Mouse (Mus musculus): ENCODE measurements around the gene Ifnl3. TPM values are rescaled to one million over a fixed set of nuclear protein-coding genes. Genes with fewer than 3 reads are reported as not detected.
"Not testable (repeated sequence)": the region's sequence is repeated elsewhere in the genome, so short reads cannot be mapped to it uniquely, and the experiment has no call there.

Ifnl3 gene
- polyA plus RNA-seq (2015; fragmentation: Nextera tagmentation; extraction: Ambion mirVana) = not detected in 2 replicates

DNA sequence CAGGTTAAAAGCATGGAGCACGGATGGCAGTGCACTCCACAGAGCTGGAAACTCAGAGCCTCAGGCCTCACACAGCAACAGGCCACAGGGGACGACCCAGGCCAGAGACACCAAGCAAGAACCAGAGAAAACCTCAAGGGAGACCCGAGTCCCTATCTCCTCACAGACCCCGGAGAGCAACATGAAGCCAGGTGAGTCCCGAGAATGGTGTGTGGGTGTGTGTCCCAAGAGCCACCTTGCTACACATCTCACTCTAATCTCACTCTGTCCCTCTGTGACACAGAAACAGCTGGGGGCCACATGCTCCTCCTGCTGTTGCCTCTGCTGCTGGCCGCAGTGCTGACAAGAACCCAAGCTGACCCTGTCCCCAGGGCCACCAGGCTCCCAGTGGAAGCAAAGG lies at the start of gene Ifnl3:
TSS of gene Ifnl3 (plus strand) at position 301 of the 400 bp plus-strand sequence.
- H3K4me3 ChIP-seq; H3K4me2 ChIP-seq; H3K36me3 ChIP-seq; H3K9me3 ChIP-seq; H3K27ac ChIP-seq (replicated peaks); ATAC-seq (ENCODE audit: extremely low read depth, insufficient number of reproducible peaks, low FRiP score, low TSS enrichment); H3K27me3 ChIP-seq (replicated peaks); H3K4me1 ChIP-seq; H3K9ac ChIP-seq: not testable (repeated sequence)
- 54% methylated on average over 5 of the region's 6 CpGs for WGBS

DNA sequence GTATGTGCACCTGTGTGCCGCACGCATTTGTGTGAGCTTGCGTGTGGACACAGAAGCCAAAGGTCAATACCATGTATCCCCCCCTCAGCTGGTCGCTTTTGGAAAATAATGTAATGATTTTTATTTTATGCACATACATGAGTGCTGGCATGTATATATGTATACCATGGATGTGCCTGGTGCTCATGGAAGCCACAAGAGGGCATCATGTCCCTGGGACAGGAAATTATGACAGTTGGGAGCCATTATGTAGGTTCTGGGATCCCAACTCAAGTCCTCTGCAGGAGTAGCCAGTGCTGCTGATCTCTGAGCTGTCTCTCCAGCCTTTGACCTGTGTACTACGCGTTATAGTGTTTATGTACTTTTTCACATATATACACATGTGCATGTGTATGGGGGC lies 46.4 kb upstream of the Ifnl3 start:
- Histone ChIP-seq H3K36me3 (no peaks in the 10 kb centered on the region), H3K9me3 (no peaks in the 10 kb centered on the region), H3K27me3 (replicated peaks) (0 out of 2 replicates have a peak, but pooled peaks cover 3% of the 10 kb centered on the region), H3K4me2 (no peak overlapping the region), H3K27ac (replicated peaks) (no peak overlapping the region), H3K9ac (no peak overlapping the region), H3K4me3 (no peak overlapping the region), H3K4me1 (peaks cover 4% of the 10 kb centered on the region)
- ATAC-seq (ENCODE audit: extremely low read depth, insufficient number of reproducible peaks, low FRiP score, low TSS enrichment) = no peak
- WGBS = 80% methylated on average over 6 of the region's 6 CpGs

DNA sequence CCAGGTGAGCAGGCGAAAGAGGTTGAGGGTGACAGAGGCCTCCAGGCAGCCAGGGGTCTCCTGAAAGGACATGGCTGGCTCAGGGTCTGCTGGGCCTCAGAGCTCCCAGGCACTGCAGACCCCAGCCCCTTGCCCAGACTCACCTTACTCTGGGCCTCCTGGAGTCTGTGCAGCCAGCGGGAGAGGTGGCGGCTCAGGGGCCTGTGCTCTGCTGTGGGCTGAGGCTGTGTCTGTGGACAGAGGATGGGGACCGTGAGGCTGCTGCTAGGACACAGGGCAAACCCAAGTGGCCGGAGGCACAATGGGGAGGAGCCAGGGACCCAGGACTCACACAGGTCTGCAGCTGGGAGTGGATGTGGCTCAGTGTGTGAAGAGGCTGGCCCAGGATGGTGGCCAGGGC lies 45.3 kb upstream of the Ifnl3 start:
- 69% methylated on average over 5 of the region's 5 CpGs for WGBS
- Histone ChIP-seq H3K4me3 (no peak overlapping the region), H3K27me3 (replicated peaks) (0 out of 2 replicates have a peak, but pooled peaks cover 7% of the 10 kb centered on the region), H3K4me1 (no peaks in the 10 kb centered on the region), H3K9ac (no peak overlapping the region), H3K27ac (replicated peaks) (no peak overlapping the region), H3K4me2 (no peak overlapping the region), H3K9me3 (no peaks in the 10 kb centered on the region), H3K36me3 (no peaks in the 10 kb centered on the region)
- no peak for ATAC-seq (ENCODE audit: extremely low read depth, insufficient number of reproducible peaks, low FRiP score, low TSS enrichment)

DNA sequence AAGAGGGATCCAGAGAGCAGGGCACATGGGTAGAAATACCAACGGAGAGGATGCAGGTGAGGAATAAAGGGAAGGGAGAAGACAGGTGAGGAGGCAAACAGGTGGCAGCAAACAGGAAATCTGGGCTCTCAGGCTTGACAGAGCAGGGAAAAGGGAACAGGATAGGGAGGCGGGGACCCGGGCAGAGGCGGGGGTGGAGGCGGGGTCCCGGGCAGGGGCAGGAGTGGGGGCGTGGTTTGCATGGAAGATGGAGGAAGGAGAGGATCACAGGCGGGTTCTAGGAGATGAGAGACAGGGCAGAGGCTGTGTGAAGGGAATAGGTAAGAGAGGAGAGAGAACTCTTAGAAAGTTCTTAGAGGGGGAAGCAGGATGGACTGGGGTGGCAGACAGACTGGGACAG lies 43.8 kb upstream of the Ifnl3 start:
- no peak overlapping the region for H3K9ac ChIP-seq
- no peak overlapping the region for H3K27ac ChIP-seq (replicated peaks)
- ATAC-seq (ENCODE audit: extremely low read depth, insufficient number of reproducible peaks, low FRiP score, low TSS enrichment) = no peak
- H3K9me3 ChIP-seq = no peaks in the 10 kb centered on the region
- 10% methylated on average over 8 of the region's 8 CpGs for WGBS
- no peak overlapping the region for H3K4me2 ChIP-seq
- H3K4me3 ChIP-seq = no peak overlapping the region
- H3K36me3 ChIP-seq = no peaks in the 10 kb centered on the region
- no peaks in the 10 kb centered on the region for H3K4me1 ChIP-seq
- H3K27me3 ChIP-seq (replicated peaks) = 0 out of 2 replicates have a peak, but pooled peaks cover 4% of the 10 kb centered on the region

DNA sequence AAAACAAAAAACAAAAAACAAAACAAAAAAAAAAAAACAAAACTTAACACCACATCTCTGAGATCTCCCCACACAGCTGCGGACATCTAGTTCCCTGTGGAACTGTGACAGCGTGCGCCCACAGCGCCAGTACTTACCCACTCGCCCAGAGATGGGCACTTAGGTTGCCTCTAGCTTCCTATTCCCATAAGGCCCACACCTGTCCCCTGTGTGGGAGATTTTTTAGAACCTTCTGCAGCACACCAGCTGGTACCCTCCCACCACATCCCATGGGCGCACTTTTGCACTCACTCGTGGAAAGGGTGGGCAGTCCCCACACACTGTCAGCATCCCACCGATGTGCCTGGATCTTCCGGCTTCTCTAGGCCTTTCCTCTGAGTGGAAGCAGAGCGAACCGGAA lies 39.8 kb upstream of the Ifnl3 start:
- ATAC-seq (ENCODE audit: extremely low read depth, insufficient number of reproducible peaks, low FRiP score, low TSS enrichment) = no peak
- Histone ChIP-seq H3K4me3 (no peak overlapping the region), H3K36me3 (no peaks in the 10 kb centered on the region), H3K27ac (replicated peaks) (no peak overlapping the region), H3K4me1 (peaks cover 2% of the 10 kb centered on the region), H3K27me3 (replicated peaks) (peaks cover 16% of the 10 kb centered on the region), H3K4me2 (no peak overlapping the region), H3K9me3 (no peaks in the 10 kb centered on the region), H3K9ac (no peak overlapping the region)
- WGBS = 81% methylated on average over 11 of the region's 11 CpGs

DNA sequence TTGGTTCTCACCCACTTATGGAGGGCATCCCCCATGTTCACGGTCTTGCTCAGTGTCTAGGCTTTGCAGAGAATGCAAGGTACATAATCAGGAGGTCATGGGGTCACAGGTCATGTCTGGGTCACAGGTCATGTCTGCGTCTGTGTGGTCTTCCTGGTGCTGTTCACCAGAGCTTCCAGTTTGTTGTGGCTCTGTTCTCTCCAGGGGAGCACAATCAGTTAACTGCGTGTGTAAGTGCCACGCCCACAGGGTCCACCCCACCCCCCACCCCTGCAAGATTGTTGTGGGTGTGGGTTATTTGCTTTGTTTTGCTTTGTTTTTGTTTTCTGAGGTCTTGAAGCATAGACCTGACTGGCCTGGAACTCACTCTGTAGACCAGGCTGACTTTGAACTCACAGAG lies 38.4 kb upstream of the Ifnl3 start:
- 24% methylated on average over 4 of the region's 4 CpGs for WGBS
- no peak overlapping the region for H3K4me2 ChIP-seq
- H3K4me1 ChIP-seq = peaks cover 7% of the 10 kb centered on the region
- no peak overlapping the region for H3K9ac ChIP-seq
- no peak overlapping the region for H3K4me3 ChIP-seq
- no peaks in the 10 kb centered on the region for H3K9me3 ChIP-seq
- ATAC-seq (ENCODE audit: extremely low read depth, insufficient number of reproducible peaks, low FRiP score, low TSS enrichment) = no peak
- H3K27me3 ChIP-seq (replicated peaks) = peaks cover 30% of the 10 kb centered on the region
- H3K27ac ChIP-seq (replicated peaks) = no peak overlapping the region
- H3K36me3 ChIP-seq = no peaks in the 10 kb centered on the region

DNA sequence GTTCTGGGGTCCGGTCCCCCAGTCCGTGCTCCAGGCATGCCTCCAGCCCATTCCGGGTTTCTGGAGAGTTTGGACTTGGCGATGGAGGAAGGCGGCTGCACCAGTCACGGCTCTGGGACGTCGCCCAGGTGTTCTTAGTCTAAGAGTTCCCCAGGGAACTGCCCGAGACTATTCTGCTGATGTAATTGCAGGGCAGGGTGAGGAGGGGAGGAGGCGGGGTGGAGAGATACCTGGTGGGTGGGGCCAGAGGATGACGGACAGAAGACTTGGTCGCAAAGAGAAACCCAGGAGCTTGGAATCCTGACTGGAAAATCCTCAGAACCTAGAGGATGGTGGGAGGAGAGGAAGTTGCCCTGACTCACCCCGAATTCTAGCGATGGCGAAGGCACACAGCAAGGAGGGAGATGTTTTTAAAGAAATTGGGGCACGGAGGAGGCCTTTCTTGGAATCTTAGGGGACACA lies 34.6 kb upstream of the Ifnl3 start:
- H3K9me3 ChIP-seq = no peaks in the 10 kb centered on the region
- H3K27me3 ChIP-seq (replicated peaks) = peaks cover 27% of the 10 kb centered on the region
- H3K36me3 ChIP-seq = no peaks in the 10 kb centered on the region
- H3K4me1 ChIP-seq = peaks cover 7% of the 10 kb centered on the region
- peak overlapping the region; percentile 19; the same call in 1 of the 2 replicates for H3K4me3 ChIP-seq
- peak overlapping the region; percentile 55 for H3K4me2 ChIP-seq
- H3K27ac ChIP-seq (replicated peaks) = no peak overlapping the region
- 3% methylated on average over 16 of the region's 16 CpGs for WGBS
- H3K9ac ChIP-seq = no peak overlapping the region
- ATAC-seq (ENCODE audit: extremely low read depth, insufficient number of reproducible peaks, low FRiP score, low TSS enrichment) = no peak

DNA sequence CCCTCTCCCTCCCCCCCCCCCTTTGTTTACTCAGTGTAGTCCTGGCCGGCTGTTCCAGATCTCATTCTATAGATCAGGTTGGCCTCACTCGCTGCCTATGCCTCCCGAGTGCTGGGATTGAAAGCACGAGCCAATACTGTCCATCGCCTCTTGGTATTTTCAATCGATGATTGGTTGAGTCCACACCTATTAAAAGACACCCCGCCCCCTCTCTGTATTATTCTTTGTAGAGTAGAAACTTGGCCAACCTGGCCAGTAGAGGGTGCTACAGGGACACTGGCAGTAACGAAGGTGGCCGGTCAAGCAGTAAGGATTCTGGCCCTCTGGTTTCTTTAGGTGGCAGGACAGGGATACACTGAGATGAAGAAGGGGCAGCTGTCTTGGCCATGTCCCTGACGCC lies 32.2 kb upstream of the Ifnl3 start:
- H3K27me3 ChIP-seq (replicated peaks) = peaks cover 27% of the 10 kb centered on the region
- no peak overlapping the region for H3K4me3 ChIP-seq
- 2% methylated on average over 10 of the region's 10 CpGs for WGBS
- peaks cover 7% of the 10 kb centered on the region for H3K4me1 ChIP-seq
- peak overlapping the region; percentile 27 for H3K4me2 ChIP-seq
- ATAC-seq (ENCODE audit: extremely low read depth, insufficient number of reproducible peaks, low FRiP score, low TSS enrichment) = no peak
- no peak overlapping the region for H3K27ac ChIP-seq (replicated peaks)
- no peaks in the 10 kb centered on the region for H3K36me3 ChIP-seq
- no peaks in the 10 kb centered on the region for H3K9me3 ChIP-seq
- H3K9ac ChIP-seq = no peak overlapping the region

DNA sequence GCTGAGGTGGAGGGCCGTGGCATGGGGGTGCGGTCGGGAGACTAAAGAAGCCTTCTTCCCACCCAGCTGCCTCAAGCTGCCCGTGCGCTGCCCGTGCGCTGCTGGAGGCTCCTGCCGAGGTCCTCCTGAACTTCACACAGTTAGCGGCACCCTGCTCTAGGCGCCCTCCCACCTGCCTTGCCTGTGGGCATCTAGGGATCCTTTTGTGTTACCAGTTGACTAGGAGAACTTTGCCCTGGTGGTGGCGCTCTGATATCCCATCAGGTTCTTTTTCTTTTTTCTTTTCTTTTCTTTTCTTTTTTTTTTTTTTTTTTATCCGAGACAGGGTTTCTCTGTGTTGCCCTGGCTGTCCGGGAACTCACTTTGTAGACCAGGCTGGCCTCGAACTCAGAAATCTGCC lies 31.7 kb upstream of the Ifnl3 start:
- ATAC-seq (ENCODE audit: extremely low read depth, insufficient number of reproducible peaks, low FRiP score, low TSS enrichment) = no peak
- peak overlapping the region; percentile 27 for H3K4me2 ChIP-seq
- peaks cover 7% of the 10 kb centered on the region for H3K4me1 ChIP-seq
- H3K9me3 ChIP-seq = no peaks in the 10 kb centered on the region
- H3K27me3 ChIP-seq (replicated peaks) = peaks cover 27% of the 10 kb centered on the region
- H3K9ac ChIP-seq = no peak overlapping the region
- H3K36me3 ChIP-seq = no peaks in the 10 kb centered on the region
- H3K27ac ChIP-seq (replicated peaks) = no peak overlapping the region
- 36% methylated on average over 14 of the region's 14 CpGs for WGBS
- no peak overlapping the region for H3K4me3 ChIP-seq

DNA sequence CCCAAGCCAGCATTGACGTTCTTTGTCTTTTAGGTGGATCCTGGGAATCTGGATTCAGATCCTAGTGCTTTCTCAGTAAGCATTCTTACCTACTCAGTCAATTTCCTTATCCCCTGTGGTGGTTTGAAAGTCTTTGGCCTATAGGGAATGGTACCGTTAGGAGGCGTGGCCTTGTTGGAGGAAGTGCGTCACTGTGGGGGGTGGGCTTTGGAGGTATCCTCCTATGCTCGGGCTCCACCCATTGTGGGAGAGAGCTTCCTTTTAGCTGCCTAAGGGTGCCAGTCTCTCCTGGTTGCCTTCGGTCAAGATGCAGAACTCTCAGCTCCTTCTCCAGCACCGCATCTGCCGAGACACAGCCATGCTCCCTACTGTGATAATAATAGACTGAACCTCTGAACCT lies 30.3 kb upstream of the Ifnl3 start:
- WGBS = 82% methylated on average over 8 of the region's 8 CpGs
- peaks cover 20% of the 10 kb centered on the region for H3K27me3 ChIP-seq (replicated peaks)

DNA sequence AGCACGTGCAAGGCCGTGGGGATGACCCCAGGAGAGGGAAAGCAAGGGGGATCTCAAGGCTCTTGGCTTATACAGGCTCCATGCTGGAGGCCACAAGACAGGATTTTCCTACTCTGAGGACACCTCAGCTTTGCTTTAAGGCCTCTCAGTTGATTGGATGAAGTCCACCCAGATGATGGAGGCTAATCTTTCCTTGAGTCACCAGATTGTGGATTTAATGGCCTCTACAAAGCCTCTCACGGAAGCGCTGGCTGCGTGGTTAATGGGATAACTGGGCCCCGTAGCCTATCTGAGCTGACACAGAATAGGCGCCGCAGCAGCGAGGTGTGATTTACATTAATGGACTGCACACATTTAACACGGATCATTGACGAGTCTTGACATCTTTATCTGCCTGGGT lies 27.2 kb upstream of the Ifnl3 start:
- no peak overlapping the region for H3K27ac ChIP-seq (replicated peaks)
- no peak overlapping the region for H3K4me3 ChIP-seq
- H3K4me1 ChIP-seq = no peaks in the 10 kb centered on the region
- no peak overlapping the region for H3K9ac ChIP-seq
- no peak for ATAC-seq (ENCODE audit: extremely low read depth, insufficient number of reproducible peaks, low FRiP score, low TSS enrichment)
- WGBS = 65% methylated on average over 11 of the region's 11 CpGs
- H3K36me3 ChIP-seq = no peaks in the 10 kb centered on the region
- no peaks in the 10 kb centered on the region for H3K27me3 ChIP-seq (replicated peaks)
- no peak overlapping the region for H3K4me2 ChIP-seq
- no peaks in the 10 kb centered on the region for H3K9me3 ChIP-seq

More for the DNA sequence above, 30.3 kb upstream of the Ifnl3 start:
- H3K36me3 ChIP-seq = no peaks in the 10 kb centered on the region
- H3K9ac ChIP-seq = no peak overlapping the region
- H3K4me1 ChIP-seq = peaks cover 7% of the 10 kb centered on the region
- ATAC-seq (ENCODE audit: extremely low read depth, insufficient number of reproducible peaks, low FRiP score, low TSS enrichment) = no peak
- H3K9me3 ChIP-seq = no peaks in the 10 kb centered on the region
- H3K4me2 ChIP-seq = no peak overlapping the region
- H3K4me3 ChIP-seq = no peak overlapping the region
- no peak overlapping the region for H3K27ac ChIP-seq (replicated peaks)

DNA sequence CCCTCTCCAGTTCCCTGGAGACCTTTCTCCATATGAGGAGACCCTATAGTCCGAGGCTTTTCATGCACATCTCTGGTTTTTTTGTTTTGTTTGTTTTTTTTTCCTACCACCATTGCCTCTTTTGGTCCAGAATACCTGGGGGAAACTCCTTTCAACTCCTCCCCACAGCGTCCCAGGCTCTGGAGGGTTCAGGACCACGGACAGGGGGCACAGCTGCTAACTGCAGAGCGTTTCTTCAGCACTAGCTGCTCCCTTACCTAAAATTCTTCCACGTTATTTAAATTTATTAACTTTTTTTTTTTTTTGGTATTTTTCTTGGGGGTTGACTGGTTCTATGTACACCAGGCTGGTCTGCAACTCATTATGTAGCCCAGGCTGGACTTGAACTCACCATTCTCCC lies 17.1 kb upstream of the Ifnl3 start:
- no peaks in the 10 kb centered on the region for H3K36me3 ChIP-seq
- no peak overlapping the region for H3K9ac ChIP-seq
- H3K4me3 ChIP-seq = no peak overlapping the region
- H3K4me1 ChIP-seq = no peaks in the 10 kb centered on the region
- no peak for ATAC-seq (ENCODE audit: extremely low read depth, insufficient number of reproducible peaks, low FRiP score, low TSS enrichment)
- no peaks in the 10 kb centered on the region; the same call in 1 of the 2 replicates for H3K27me3 ChIP-seq (replicated peaks)
- H3K27ac ChIP-seq (replicated peaks) = no peak overlapping the region
- no peaks in the 10 kb centered on the region for H3K9me3 ChIP-seq
- no peak overlapping the region for H3K4me2 ChIP-seq
- WGBS = 6% methylated on average over 5 of the region's 5 CpGs

Measured in heart, embryonic 13.5 days (tissue).